ENCODE assay signal across 9 mouse cellular contexts in the genomic region with DNA sequence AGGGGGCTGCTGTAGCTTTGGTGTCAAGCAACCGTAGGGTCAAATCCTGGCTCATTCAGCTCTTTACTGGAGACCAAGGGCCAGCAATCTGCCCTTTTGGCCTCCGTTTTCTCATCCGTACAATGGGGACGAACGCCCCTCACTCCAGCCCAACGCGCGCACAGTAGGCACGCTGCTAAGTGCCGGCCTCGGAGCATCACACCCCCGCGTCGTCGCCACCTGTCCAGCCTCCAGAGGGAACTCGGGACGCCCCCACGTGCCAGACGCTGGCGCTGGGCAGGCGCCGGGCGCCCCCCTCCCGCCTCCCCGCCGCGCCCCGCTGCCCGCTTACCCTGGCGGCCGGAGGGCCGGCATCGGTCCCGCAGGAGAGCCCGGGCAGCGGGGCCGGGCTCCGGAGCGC. TPM values are rescaled to one million over a fixed set of nuclear protein-coding genes. Genes with fewer than 3 reads are reported as not detected.
A peak's percentile ranks its signal among the peaks of the same experiment; 100 is the strongest.
DNase-seq lines count a peak whose midpoint lies in the region; ATAC-seq and TF ChIP-seq lines count a peak whose summit lies in the region.
"Had no signal": no experiment of that assay in that cellular context is flagged by ENCODE, and none has a peak within 500 bp of the region (broad histone marks: within the 10 kb centered on the region; RNA-seq: fewer than 3 reads in every experiment).

No protein-coding gene starts in this region.

- H3K9me3 ChIP-seq in kidney, postnatal 0 days (replicated peaks; ENCODE audit: low read length), result no peaks in the 10 kb centered on the region
- H3K9me3 ChIP-seq in embryonic facial prominence, embryonic 10.5 days, result no peaks in the 10 kb centered on the region
- no peaks in the 10 kb centered on the region for H3K9me3 ChIP-seq in midbrain, embryonic 13.5 days

- intact Hi-C loops in left cerebral cortex, postnatal 14 days (cut with DNase I), result loop anchor here (10.0 kb wide), 1 partner anchor 72 kb away; a partner anchor contains a TSS

- H3K9ac ChIP-seq in kidney, postnatal 0 days (ENCODE audit: low read depth, low read length), result peak overlapping the region; percentile 71
- H3K9ac ChIP-seq in midbrain, embryonic 13.5 days (replicated peaks), result peak overlapping the region; percentile 79

- peak overlapping the region; percentile 39 for H3K4me3 ChIP-seq in kidney, postnatal 0 days (replicated peaks; ENCODE audit: low read depth, low read length)
- H3K4me3 ChIP-seq in embryonic facial prominence, embryonic 10.5 days, result peak overlapping the region; percentile 69
- H3K4me3 ChIP-seq in midbrain, embryonic 13.5 days (replicated peaks), result peak overlapping the region; percentile 57

- H3K27me3 ChIP-seq in kidney, postnatal 0 days (ENCODE audit: insufficient read depth, low read length), result no peaks in the 10 kb centered on the region
- H3K27me3 ChIP-seq in embryonic facial prominence, embryonic 10.5 days (replicated peaks; ENCODE audit: low read depth, poor library complexity, severe bottlenecking), result peaks cover 92% of the 10 kb centered on the region
- H3K27me3 ChIP-seq in midbrain, embryonic 13.5 days, result peaks cover 54% of the 10 kb centered on the region

- DNase-seq in kidney, postnatal 0 days (ENCODE audit: low spot score), result no peak
- DNase-seq in kidney, adult 8-10 months, result no peak
- peak; percentile 46 for DNase-seq in embryonic facial prominence, embryonic 10.5 days (ENCODE audit: low spot score)
- DNase-seq in heart, postnatal 4 days, result peak; percentile 19
- DNase-seq in c-Kit-positive CD71-positive TER-119-positive erythroid progenitor cells, embryonic 14.5 days (ENCODE audit: low spot score), result no peak
- no peak for DNase-seq in left cerebral cortex, postnatal 14 days (ENCODE audit: low spot score in 2 of 2)
- DNase-seq in frontal cortex, adult 2 months (ENCODE audit: extremely low spot score in 1 of 2, low spot score in 1 of 2), result no peak

- H3K4me2 ChIP-seq in kidney, postnatal 0 days (ENCODE audit: low read length), result peak overlapping the region; percentile 82
- peak overlapping the region; percentile 73 for H3K4me2 ChIP-seq in midbrain, embryonic 13.5 days (replicated peaks)

- no peak for TF ChIP-seq CTCF in kidney, postnatal 0 days (IDR thresholded peaks at IDR 0.05; ENCODE audit: low read depth)

- 3% methylated on average over 35 of the region's 39 CpGs for WGBS in kidney, postnatal 0 days
- 3% methylated on average over 39 of the region's 39 CpGs for WGBS in embryonic facial prominence, embryonic 10.5 days
- WGBS in midbrain, embryonic 13.5 days, result 5% methylated on average over 22 of the region's 39 CpGs

- no peak overlapping the region for H3K27ac ChIP-seq in kidney, postnatal 0 days
- peak overlapping the region; percentile 86 for H3K27ac ChIP-seq in embryonic facial prominence, embryonic 10.5 days (replicated peaks)
- H3K27ac ChIP-seq in midbrain, embryonic 13.5 days, result peak overlapping the region; percentile 82
- H3K27ac ChIP-seq: macrophage had no signal

- ATAC-seq in kidney, postnatal 0 days (replicated peaks; ENCODE audit: low FRiP score, low read depth), result no peak
- no peak for ATAC-seq in midbrain, embryonic 13.5 days

- H3K36me3 ChIP-seq in kidney, postnatal 0 days (ENCODE audit: insufficient read depth, low read length), result no peaks in the 10 kb centered on the region
- H3K36me3 ChIP-seq in embryonic facial prominence, embryonic 10.5 days (replicated peaks), result no peaks in the 10 kb centered on the region
- no peaks in the 10 kb centered on the region for H3K36me3 ChIP-seq in midbrain, embryonic 13.5 days

- H3K4me1 ChIP-seq in kidney, postnatal 0 days (replicated peaks; ENCODE audit: insufficient read depth, low read length), result peaks cover 38% of the 10 kb centered on the region
- H3K4me1 ChIP-seq in embryonic facial prominence, embryonic 10.5 days, result peaks cover 67% of the 10 kb centered on the region
- H3K4me1 ChIP-seq in midbrain, embryonic 13.5 days (replicated peaks), result peaks cover 73% of the 10 kb centered on the region

RNA-seq across cellular contexts. Expression of a gene that starts 24.6 kb away (rescaled TPM):
- polyA plus RNA-seq in kidney, postnatal 0 days (2015; fragmentation: Nextera tagmentation; extraction: Ambion mirVana), result 5.6 and 5.8 TPM in 2 replicates
- 8.4 and 8.5 TPM in 2 replicates for polyA plus RNA-seq in embryonic facial prominence, embryonic 10.5 days (2016; fragmentation: Nextera tagmentation; extraction: Ambion mirVana)
- total RNA-seq in heart, postnatal 4 days (2021), result 10 to 100 TPM; 71.1 to 78.7 TPM
- polyA plus RNA-seq in midbrain, embryonic 13.5 days (2015; fragmentation: Nextera tagmentation; extraction: Ambion mirVana), result 15.6 and 16.0 TPM in 2 replicates
- total RNA-seq in left cerebral cortex, postnatal 14 days (2021), result 100 to 1,000 TPM; 127 to 151 TPM
- 31.3 and 38.3 TPM in 2 replicates for polyA plus RNA-seq in frontal cortex, adult 2 months (2012; rRNA removed)

Comparison
In these comparisons a context has a peak if more than half of its experiments do, and no peak if none do; other contexts are left out.
1. DNase-seq: peak in embryonic facial prominence, embryonic 10.5 days (single experiment) and heart, postnatal 4 days (single experiment); none in kidney, postnatal 0 days (single experiment), kidney, adult 8-10 months (0 of 2), c-Kit-positive CD71-positive TER-119-positive erythroid progenitor cells, embryonic 14.5 days (single experiment), left cerebral cortex, postnatal 14 days (0 of 2) and frontal cortex, adult 2 months (0 of 2).
2. Peak in every context shown above with its lines, with median percentiles within 50 percentile points of each other: H3K4me3 ChIP-seq.